Mouse (Mus musculus): ENCODE data around the gene Man1a2. TPM values are rescaled to one million over a fixed set of nuclear protein-coding genes. Genes with fewer than 3 reads are reported as not detected.

Man1a2 gene
- polyA plus RNA-seq, 1 experiment from 2014 or later: 75.5 TPM

DNA sequence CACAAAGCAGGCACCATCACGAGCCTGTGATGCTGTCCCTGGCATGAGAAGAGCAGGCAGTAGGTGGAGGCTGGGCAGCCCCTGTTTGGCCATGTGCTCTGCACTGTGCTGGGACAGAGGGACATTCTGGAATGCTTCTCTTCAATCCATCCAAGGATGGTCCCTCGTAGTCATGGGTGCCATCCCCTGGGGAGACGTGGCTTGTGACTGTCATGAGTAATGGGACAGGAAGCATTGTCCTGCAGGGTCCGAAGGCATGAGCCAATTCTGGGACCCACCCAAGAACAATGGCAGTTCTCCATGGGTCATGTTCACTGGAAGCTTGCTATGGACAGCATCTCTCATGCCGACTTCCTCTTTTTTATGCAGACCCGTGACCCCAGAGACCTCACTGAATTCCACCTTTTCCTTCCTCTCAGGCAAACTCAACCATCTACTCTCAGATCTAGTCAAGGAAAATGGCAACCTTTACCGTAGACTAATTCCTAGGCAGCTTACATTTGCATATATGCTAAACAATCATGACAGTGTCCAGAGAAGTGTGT is 155.0 kb downstream of the Man1a2 start:
- Histone ChIP-seq H3K4me3 (replicated peaks) (no peak overlapping the region), H3K27me3 (no peaks in the 10 kb centered on the region), H3K36me3 (no peaks in the 10 kb centered on the region), H3K9me3 (replicated peaks) (no peaks in the 10 kb centered on the region), H3K9ac (no peak overlapping the region), H3K4me2 (replicated peaks) (no peak overlapping the region), H3K4me1 (no peaks in the 10 kb centered on the region), H3K27ac (replicated peaks) (no peak overlapping the region)
- 89% methylated on average over 7 of the region's 7 CpGs for WGBS
- no peak for ATAC-seq (ENCODE audit: insufficient number of reproducible peaks, low FRiP score, low TSS enrichment, low read depth)

DNA sequence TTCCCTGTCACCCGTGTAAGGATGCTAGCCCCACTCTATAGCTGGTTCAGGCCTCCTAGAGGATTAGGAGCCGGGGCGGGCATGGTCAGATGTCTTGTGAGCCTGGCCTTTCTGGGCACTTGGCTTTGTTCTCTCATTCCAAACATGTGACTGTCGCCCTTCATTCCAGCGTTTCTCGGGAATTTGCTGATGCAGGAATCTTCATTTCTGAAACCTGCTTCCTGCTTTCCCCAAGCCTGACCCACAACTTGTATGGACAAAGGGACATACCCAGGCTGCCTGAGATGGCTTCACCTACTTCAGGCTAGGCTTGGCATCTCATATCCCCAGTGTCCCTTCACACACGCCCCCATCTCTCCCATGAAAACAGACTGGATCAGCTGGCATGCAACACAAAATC is 162.6 kb downstream of the Man1a2 start:
- no peaks in the 10 kb centered on the region for H3K4me1 ChIP-seq
- no peak for ATAC-seq (ENCODE audit: insufficient number of reproducible peaks, low FRiP score, low TSS enrichment, low read depth)
- no peak overlapping the region for H3K4me2 ChIP-seq (replicated peaks)
- no peaks in the 10 kb centered on the region for H3K9me3 ChIP-seq (replicated peaks)
- no peaks in the 10 kb centered on the region for H3K27me3 ChIP-seq
- H3K27ac ChIP-seq (replicated peaks): no peak overlapping the region
- 74% methylated on average over 7 of the region's 7 CpGs for WGBS
- H3K36me3 ChIP-seq: no peaks in the 10 kb centered on the region
- H3K4me3 ChIP-seq (replicated peaks): no peak overlapping the region
- no peak overlapping the region for H3K9ac ChIP-seq

DNA sequence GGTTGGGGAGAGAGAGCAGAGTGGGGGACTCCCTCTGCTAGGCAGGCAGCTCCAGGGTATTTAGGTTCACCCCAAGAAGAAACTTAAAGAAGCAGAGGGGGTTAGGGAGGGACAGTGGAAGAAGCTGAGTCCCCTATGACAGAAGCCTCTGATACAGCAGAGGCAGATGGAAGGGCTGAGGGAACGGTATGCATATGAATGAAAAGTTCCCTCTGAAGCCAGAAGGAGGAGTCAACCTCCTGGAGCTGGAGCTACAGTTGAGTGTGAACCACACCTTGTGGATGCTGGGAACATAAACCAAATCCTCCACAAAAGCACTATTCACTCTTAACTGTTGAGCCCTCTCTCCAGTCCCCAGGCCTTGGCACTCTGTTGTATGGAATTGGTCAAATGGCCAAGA is 163.7 kb downstream of the Man1a2 start:
- WGBS: 24% methylated on average over 1 of the region's 1 CpGs
- no peak for ATAC-seq (ENCODE audit: insufficient number of reproducible peaks, low FRiP score, low TSS enrichment, low read depth)

DNA sequence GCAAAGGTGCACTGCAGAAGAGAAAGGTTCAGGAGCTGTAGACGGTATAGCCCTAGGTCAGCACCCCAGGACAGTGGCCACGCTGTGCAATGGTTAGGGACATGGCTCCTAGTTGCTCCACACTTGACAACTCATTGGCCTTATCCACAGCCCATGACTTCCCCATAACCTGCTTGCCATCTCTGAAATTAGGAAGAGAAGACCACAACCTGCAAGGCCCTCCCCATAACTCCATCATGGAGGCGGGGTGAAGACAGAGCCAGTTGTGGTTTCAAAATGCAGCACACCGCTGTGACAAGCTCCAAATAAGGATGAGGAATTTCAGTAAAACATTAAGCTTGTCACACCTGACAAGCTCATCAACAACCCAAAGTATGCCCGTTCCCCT is 169.6 kb downstream of the Man1a2 start:
- Histone ChIP-seq H3K27ac (replicated peaks) (no peak overlapping the region), H3K36me3 (no peaks in the 10 kb centered on the region), H3K4me1 (no peaks in the 10 kb centered on the region), H3K27me3 (no peaks in the 10 kb centered on the region), H3K9me3 (replicated peaks) (no peaks in the 10 kb centered on the region), H3K4me3 (replicated peaks) (no peak overlapping the region), H3K4me2 (replicated peaks) (no peak overlapping the region), H3K9ac (no peak overlapping the region)
- no peak for ATAC-seq (ENCODE audit: insufficient number of reproducible peaks, low FRiP score, low TSS enrichment, low read depth)
- WGBS: 81% methylated on average over 5 of the region's 5 CpGs

More for the DNA sequence above, 163.7 kb downstream of the Man1a2 start:
- Histone ChIP-seq H3K4me1 (no peaks in the 10 kb centered on the region), H3K9ac (no peak overlapping the region), H3K4me2 (replicated peaks) (no peak overlapping the region), H3K9me3 (replicated peaks) (no peaks in the 10 kb centered on the region), H3K27ac (replicated peaks) (no peak overlapping the region), H3K27me3 (no peaks in the 10 kb centered on the region), H3K36me3 (no peaks in the 10 kb centered on the region), H3K4me3 (replicated peaks) (no peak overlapping the region)

DNA sequence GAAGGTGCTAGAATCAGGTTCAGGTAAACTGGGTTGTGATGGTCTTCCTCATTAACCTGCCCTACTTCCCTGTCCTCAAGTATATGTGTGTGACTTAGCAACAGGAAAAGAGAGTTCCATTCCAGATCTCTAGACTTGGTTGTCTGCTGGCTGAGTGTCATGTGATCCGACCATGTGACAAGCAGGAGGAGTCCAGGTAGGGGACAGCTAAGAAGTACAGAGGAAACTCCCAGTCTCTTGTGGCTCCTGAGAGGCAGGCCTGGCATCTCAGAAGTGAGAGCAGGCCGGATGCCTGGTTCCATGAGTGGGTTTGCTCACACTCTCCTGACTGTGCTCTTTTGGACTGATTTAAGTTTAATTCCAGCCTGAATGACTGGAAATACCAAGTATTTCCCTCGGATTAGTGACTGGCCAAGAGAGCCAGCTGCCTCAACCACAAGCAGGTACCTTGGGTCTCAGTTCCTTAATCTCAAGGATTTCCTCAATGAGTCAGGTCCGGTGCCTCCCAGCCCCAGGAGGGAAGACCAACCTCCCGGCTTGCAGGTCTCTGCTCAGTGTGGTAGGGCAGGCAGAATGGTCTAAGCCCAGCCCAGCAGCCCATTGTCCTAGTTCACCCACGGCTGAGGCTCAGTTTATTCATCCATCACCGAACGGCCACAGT is 170.1 kb downstream of the Man1a2 start:
- Histone ChIP-seq H3K4me2 (replicated peaks) (no peak overlapping the region), H3K36me3 (no peaks in the 10 kb centered on the region), H3K27ac (replicated peaks) (no peak overlapping the region), H3K9ac (no peak overlapping the region), H3K27me3 (no peaks in the 10 kb centered on the region), H3K4me1 (no peaks in the 10 kb centered on the region), H3K4me3 (replicated peaks) (no peak overlapping the region), H3K9me3 (replicated peaks) (no peaks in the 10 kb centered on the region)
- ATAC-seq (ENCODE audit: insufficient number of reproducible peaks, low FRiP score, low TSS enrichment, low read depth): no peak
- 73% methylated on average over 8 of the region's 8 CpGs for WGBS

Other genes with a start within 250 kb of the Man1a2 start
- gene Tent5c, start 196.2 kb downstream of the Man1a2 start, polyA plus RNA-seq (2015; fragmentation: Nextera tagmentation; extraction: Ambion mirVana): 6.3 and 7.7 TPM in 2 replicates
- 0.70 and 0.80 TPM in 2 replicates for gene Vtcn1, start 140.0 kb upstream of the Man1a2 start, polyA plus RNA-seq (2015; fragmentation: Nextera tagmentation; extraction: Ambion mirVana)
- gene Trim45, start 236.7 kb upstream of the Man1a2 start, polyA plus RNA-seq (2015; fragmentation: Nextera tagmentation; extraction: Ambion mirVana): 6.5 and 7.1 TPM in 2 replicates